Mouse (Mus musculus): ENCODE measurements at regions not wholly inside any gene's neighbourhood (a gene's known extent, or its start where the extent isn't known, plus 50 kb on each side); places are given as distances from the start of the nearest gene placed in this dataset.
"Not testable (repeated sequence)": the region's sequence is repeated elsewhere in the genome, so short reads cannot be mapped to it uniquely, and the experiment has no call there.

- not testable (repeated sequence) for H3K4me1 ChIP-seq; H3K27me3 ChIP-seq (replicated peaks; ENCODE audit: low read depth, poor library complexity, severe bottlenecking); H3K36me3 ChIP-seq (replicated peaks); H3K9me3 ChIP-seq; H3K27ac ChIP-seq (replicated peaks); H3K4me3 ChIP-seq; DNase-seq (ENCODE audit: low spot score)
- 88% methylated on average over 6 of the region's 6 CpGs for WGBS
These were observed 589.0 kb upstream of the Cadm2 start for GRCm38 (mm10) chr16:68209684-68210083.

GRCm38 (mm10) chr16:68204908-68205307 is 584.2 kb upstream of the Cadm2 start:
- DNase-seq (ENCODE audit: low spot score); H3K4me3 ChIP-seq; H3K9me3 ChIP-seq; H3K4me1 ChIP-seq; H3K36me3 ChIP-seq (replicated peaks); H3K27me3 ChIP-seq (replicated peaks; ENCODE audit: low read depth, poor library complexity, severe bottlenecking); H3K27ac ChIP-seq (replicated peaks): not testable (repeated sequence)
- 88% methylated on average over 4 of the region's 4 CpGs for WGBS

- Histone ChIP-seq H3K27ac (replicated peaks) (no peak overlapping the region), H3K4me3 (no peak overlapping the region), H3K27me3 (replicated peaks; ENCODE audit: low read depth, poor library complexity, severe bottlenecking) (no peaks in the 10 kb centered on the region), H3K36me3 (replicated peaks) (no peaks in the 10 kb centered on the region), H3K9me3 (no peaks in the 10 kb centered on the region), H3K4me1 (no peaks in the 10 kb centered on the region)
- WGBS, result 36% methylated on average over 9 of the region's 9 CpGs
- DNase-seq (ENCODE audit: low spot score), result peak; percentile 14
These were observed 543.9 kb upstream of the Cadm2 start for GRCm38 (mm10) chr16:68164645-68165044.

GRCm38 (mm10) chr16:68153541-68153940 is 532.8 kb upstream of the Cadm2 start:
- no peaks in the 10 kb centered on the region for H3K9me3 ChIP-seq
- no peak overlapping the region for H3K27ac ChIP-seq (replicated peaks)
- 94% methylated on average over 1 of the region's 1 CpGs for WGBS
- DNase-seq (ENCODE audit: low spot score), result no peak
- no peaks in the 10 kb centered on the region for H3K36me3 ChIP-seq (replicated peaks)
- H3K27me3 ChIP-seq (replicated peaks; ENCODE audit: low read depth, poor library complexity, severe bottlenecking), result no peaks in the 10 kb centered on the region
- no peak overlapping the region for H3K4me3 ChIP-seq
- H3K4me1 ChIP-seq, result no peaks in the 10 kb centered on the region
